Mouse (Mus musculus): ENCODE data around the gene Smox.
"Not testable (repeated sequence)": the region's sequence is repeated elsewhere in the genome, so short reads cannot be mapped to it uniquely, and the experiment has no call there.

The Smox gene

GRCm38 (mm10) chr2:131491196-131491595 lies at the start of gene Smox:
Gene Smox, plus strand, starts transcription at chr2:131491496.
- in situ Hi-C loops (cut with MboI; ENCODE audit: unreplicated experiment in 2 of 2) = no loop called here

GRCm38 (mm10) chr2:131443084-131443890 lies 48.0 kb upstream of the Smox start:
- in situ Hi-C loops (cut with MboI; ENCODE audit: unreplicated experiment in 2 of 2) = no loop called here

- in situ Hi-C loops (cut with MboI; ENCODE audit: unreplicated experiment in 2 of 2) = no loop called here
These were observed 47.5 kb upstream of the Smox start for GRCm38 (mm10) chr2:131443891-131444190.

- in situ Hi-C loops (cut with MboI; ENCODE audit: unreplicated experiment in 2 of 2) = no loop called here
These were observed 44.8 kb upstream of the Smox start for GRCm38 (mm10) chr2:131446416-131446982.

GRCm38 (mm10) chr2:131447566-131448330 lies 43.5 kb upstream of the Smox start:
- in situ Hi-C loops (cut with MboI; ENCODE audit: unreplicated experiment in 2 of 2) = no loop called here

- in situ Hi-C loops (cut with MboI; ENCODE audit: unreplicated experiment in 2 of 2) = no loop called here
These were observed 42.9 kb upstream of the Smox start for GRCm38 (mm10) chr2:131448353-131448752.

- in situ Hi-C loops (cut with MboI; ENCODE audit: unreplicated experiment in 2 of 2) = no loop called here
These were observed 41.6 kb upstream of the Smox start for GRCm38 (mm10) chr2:131449720-131450119.

GRCm38 (mm10) chr2:131450491-131450890 lies 40.8 kb upstream of the Smox start:
- in situ Hi-C loops (cut with MboI; ENCODE audit: unreplicated experiment in 2 of 2) = no loop called here

GRCm38 (mm10) chr2:131457728-131458127 lies 33.6 kb upstream of the Smox start:
- in situ Hi-C loops (cut with MboI; ENCODE audit: unreplicated experiment in 2 of 2) = no loop called here

GRCm38 (mm10) chr2:131460946-131461682 lies 30.2 kb upstream of the Smox start:
- in situ Hi-C loops (cut with MboI; ENCODE audit: unreplicated experiment in 2 of 2) = no loop called here

- in situ Hi-C loops (cut with MboI; ENCODE audit: unreplicated experiment in 2 of 2) = no loop called here
These were observed 28.3 kb upstream of the Smox start for GRCm38 (mm10) chr2:131462991-131463390.

GRCm38 (mm10) chr2:131464147-131464546 lies 27.1 kb upstream of the Smox start:
- in situ Hi-C loops (cut with MboI; ENCODE audit: unreplicated experiment in 2 of 2) = no loop called here

- in situ Hi-C loops (cut with MboI; ENCODE audit: unreplicated experiment in 2 of 2) = no loop called here
These were observed 24.6 kb upstream of the Smox start for GRCm38 (mm10) chr2:131466732-131467131.

GRCm38 (mm10) chr2:131469916-131470315 lies 21.4 kb upstream of the Smox start:
- in situ Hi-C loops (cut with MboI; ENCODE audit: unreplicated experiment in 2 of 2) = no loop called here

GRCm38 (mm10) chr2:131473749-131474148 lies 17.5 kb upstream of the Smox start:
- in situ Hi-C loops (cut with MboI; ENCODE audit: unreplicated experiment in 2 of 2) = no loop called here

- in situ Hi-C loops (cut with MboI; ENCODE audit: unreplicated experiment in 2 of 2) = not testable (repeated sequence)
These were observed 14.2 kb upstream of the Smox start for GRCm38 (mm10) chr2:131477105-131477504.

GRCm38 (mm10) chr2:131477917-131478316 lies 13.4 kb upstream of the Smox start:
- in situ Hi-C loops (cut with MboI; ENCODE audit: unreplicated experiment in 2 of 2) = no loop called here

GRCm38 (mm10) chr2:131478349-131478748 lies 12.9 kb upstream of the Smox start:
- in situ Hi-C loops (cut with MboI; ENCODE audit: unreplicated experiment in 2 of 2) = no loop called here

- in situ Hi-C loops (cut with MboI; ENCODE audit: unreplicated experiment in 2 of 2) = no loop called here
These were observed 12.4 kb upstream of the Smox start for GRCm38 (mm10) chr2:131478916-131479315.

- in situ Hi-C loops (cut with MboI; ENCODE audit: unreplicated experiment in 2 of 2) = no loop called here
These were observed 9.6 kb upstream of the Smox start for GRCm38 (mm10) chr2:131481733-131482132.

GRCm38 (mm10) chr2:131482478-131482877 lies 8.8 kb upstream of the Smox start:
- in situ Hi-C loops (cut with MboI; ENCODE audit: unreplicated experiment in 2 of 2) = no loop called here
